In the genomic region with DNA sequence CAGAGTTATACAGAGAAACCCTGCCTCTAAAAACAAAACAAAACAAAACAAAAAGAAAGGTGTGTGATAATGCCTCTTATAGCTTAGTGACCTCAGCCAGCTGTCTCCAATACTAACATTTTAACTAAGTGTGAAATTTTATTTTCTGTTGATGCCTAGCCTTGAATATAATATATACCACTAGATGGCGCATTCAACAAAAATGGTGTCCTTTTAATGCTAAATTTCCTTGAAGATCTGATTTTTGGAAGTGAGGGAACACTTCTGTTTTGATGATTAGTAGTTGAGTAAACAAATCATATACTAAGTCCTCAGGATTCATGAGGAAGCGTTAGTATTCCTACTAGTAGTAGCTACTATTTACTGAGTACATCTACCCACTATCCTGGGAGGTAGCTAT, we compare ENCODE assay signal across 13 mouse cellular contexts. TPM values are rescaled to one million over a fixed set of nuclear protein-coding genes. Genes with fewer than 3 reads are reported as not detected.
DNase-seq lines count a peak whose midpoint lies in the region; ATAC-seq and TF ChIP-seq lines count a peak whose summit lies in the region.
"Had no signal": no experiment of that assay in that cellular context is flagged by ENCODE, and none has a peak within 500 bp of the region (broad histone marks: within the 10 kb centered on the region; RNA-seq: fewer than 3 reads in every experiment).

No protein-coding gene starts in this region.

- no peak overlapping the region for H3K4me3 ChIP-seq in heart, postnatal 0 days (ENCODE audit: low read depth, low read length)
- no peak overlapping the region for H3K4me3 ChIP-seq in heart, embryonic 11.5 days (ENCODE audit: low read depth, low read length)
- H3K4me3 ChIP-seq: heart, embryonic 15.5 days; liver, embryonic 15.5 days had no signal

- H3K27me3 ChIP-seq in heart, postnatal 0 days (ENCODE audit: control insufficient read depth, insufficient read depth, low read length): no peaks in the 10 kb centered on the region
- H3K27me3 ChIP-seq in heart, embryonic 11.5 days (ENCODE audit: control insufficient read depth, insufficient read depth, low read length): no peaks in the 10 kb centered on the region
- H3K27me3 ChIP-seq: heart, embryonic 15.5 days; liver, embryonic 15.5 days had no signal

- H3K36me3 ChIP-seq in heart, postnatal 0 days (replicated peaks; ENCODE audit: control insufficient read depth, insufficient read depth, low read length): peaks cover 15% of the 10 kb centered on the region
- H3K36me3 ChIP-seq in heart, embryonic 11.5 days (ENCODE audit: control insufficient read depth, insufficient read depth, low read length): no peaks in the 10 kb centered on the region; the same call in 1 of the 2 replicates

- no peak for TF ChIP-seq EP300 in heart, postnatal 0 days (IDR thresholded peaks at IDR 0.05; ENCODE audit: low read depth)

- 0 out of 2 replicates have a peak, but pooled peaks cover 6% of the 10 kb centered on the region for H3K4me1 ChIP-seq in heart, postnatal 0 days (ENCODE audit: control insufficient read depth, insufficient read depth)
- peaks cover 9% of the 10 kb centered on the region; the same call in 1 of the 2 replicates for H3K4me1 ChIP-seq in heart, embryonic 11.5 days (ENCODE audit: control insufficient read depth, insufficient read depth, low read length)

- WGBS in heart, postnatal 0 days: 35% methylated on average over 2 of the region's 2 CpGs
- 36% methylated on average over 2 of the region's 2 CpGs for WGBS in heart, embryonic 11.5 days (ENCODE audit: insufficient replicate concordance)

- DNase-seq in heart, postnatal 0 days (ENCODE audit: low spot score): peak; percentile 44
- DNase-seq in lung, postnatal 36 days: peak; percentile 7
- no peak for DNase-seq in lung, adult 18-20 months
- peak; percentile 38 for DNase-seq in R1 (ENCODE audit: low read depth, low spot score)
- DNase-seq in naive thymus-derived CD4-positive, alpha-beta T cell, adult 2 months (ENCODE audit: low read depth): peak; percentile 74
- DNase-seq in cerebellum, adult 11 months: no peak
- DNase-seq in urinary bladder, postnatal 4 days (ENCODE audit: low spot score in 2 of 2): no peak
- DNase-seq: kidney, postnatal 14 days; thymus, postnatal 4 days had no signal

- TF ChIP-seq CTCF in heart, postnatal 0 days (IDR thresholded peaks at IDR 0.05; ENCODE audit: low read depth): peak; percentile 51

- no peak overlapping the region for H3K4me2 ChIP-seq in heart, postnatal 0 days (ENCODE audit: low read depth, low read length)
- no peak overlapping the region for H3K4me2 ChIP-seq in heart, embryonic 11.5 days
- H3K4me2 ChIP-seq: heart, embryonic 15.5 days; liver, embryonic 15.5 days had no signal

- no peak for ATAC-seq in heart, postnatal 0 days (ENCODE audit: insufficient read depth, low read depth)
- ATAC-seq in heart, embryonic 11.5 days (replicated peaks; ENCODE audit: insufficient number of reproducible peaks, low FRiP score, low TSS enrichment): no peak
- ATAC-seq: forebrain, embryonic 16.5 days had no signal

- no peak overlapping the region for H3K9ac ChIP-seq in heart, postnatal 0 days (replicated peaks; ENCODE audit: low read depth, low read length)
- no peak overlapping the region for H3K9ac ChIP-seq in heart, embryonic 11.5 days (ENCODE audit: low read depth, low read length)
- H3K9ac ChIP-seq: heart, embryonic 15.5 days; liver, embryonic 15.5 days had no signal

- H3K9me3 ChIP-seq in heart, postnatal 0 days (replicated peaks; ENCODE audit: control insufficient read depth, low read length): no peaks in the 10 kb centered on the region; the same call in 1 of the 2 replicates
- H3K9me3 ChIP-seq in heart, embryonic 11.5 days (replicated peaks; ENCODE audit: control insufficient read depth, low read length): peaks cover 4% of the 10 kb centered on the region; the same call in 1 of the 2 replicates
- H3K9me3 ChIP-seq: heart, embryonic 15.5 days; liver, embryonic 15.5 days had no signal

- no peak overlapping the region for H3K27ac ChIP-seq in heart, postnatal 0 days (ENCODE audit: low read depth)
- no peak overlapping the region for H3K27ac ChIP-seq in heart, embryonic 11.5 days (ENCODE audit: low read depth, low read length)
- H3K27ac ChIP-seq: heart, embryonic 15.5 days; liver, embryonic 15.5 days had no signal

RNA-seq across cellular contexts. Expression of a gene that starts 2.0 kb away (rescaled TPM):
- total RNA-seq in heart, postnatal 0 days (2014; rRNA removed; ENCODE audit: low replicate concordance): 5.2 and 14.8 TPM in 2 replicates
- 20.1 and 21.5 TPM in 2 replicates for polyA plus RNA-seq in heart, postnatal 0 days (2015; fragmentation: Nextera tagmentation; extraction: Ambion mirVana)
- 24.3 and 27.9 TPM in 2 replicates for polyA plus RNA-seq in heart, embryonic 11.5 days (2014; fragmentation: Nextera tagmentation; extraction: Ambion mirVana)

Comparison
In these comparisons a context has a peak if more than half of its experiments do, and no peak if none do; other contexts are left out.
1. DNase-seq: peak in heart, postnatal 0 days (single experiment), lung, postnatal 36 days (single experiment), R1 (single experiment) and naive thymus-derived CD4-positive, alpha-beta T cell, adult 2 months (single experiment); none in lung, adult 18-20 months (0 of 2), cerebellum, adult 11 months (single experiment) and urinary bladder, postnatal 4 days (0 of 2).